Mouse (Mus musculus) erythroblast, adult 5-6 weeks (primary cell): Measurements from ENCODE around the gene Speer4b. TPM values are rescaled to one million over a fixed set of nuclear protein-coding genes. Genes with fewer than 3 reads are reported as not detected.
"Not testable (repeated sequence)": the region's sequence is repeated elsewhere in the genome, so short reads cannot be mapped to it uniquely, and the experiment has no call there.

Experiments
- ATAC-seq: replicated peaks from 2 replicates; pipeline ENCODE4 v1.8.0; 2016; ENCODE audit warnings: moderate number of reproducible peaks, mild to moderate bottlenecking, moderate TSS enrichment, inconsistent platforms; ENCODE audit not compliant: poor library complexity, low FRiP score, severe bottlenecking
- total RNA-seq, 2 experiments: library from RNA; stranded (forward) in 1 of 2; stranded (reverse) in 1 of 2; fragments of 150-400 nt in 1 of 2; fragments of 200-764, 138-1000 nt in 1 of 2; gene quantifications; 2 replicates each; pipeline versions ENCODE4 v1.2.3 to v1.2.4; 2015 to 2017; ENCODE audit warnings: low replicate concordance in 2 of 2

The Speer4b gene
- total RNA-seq (2015; ENCODE audit: low replicate concordance) (not detected in 2 replicates), total RNA-seq (2017; ENCODE audit: low replicate concordance) (not detected in 2 replicates)

DNA sequence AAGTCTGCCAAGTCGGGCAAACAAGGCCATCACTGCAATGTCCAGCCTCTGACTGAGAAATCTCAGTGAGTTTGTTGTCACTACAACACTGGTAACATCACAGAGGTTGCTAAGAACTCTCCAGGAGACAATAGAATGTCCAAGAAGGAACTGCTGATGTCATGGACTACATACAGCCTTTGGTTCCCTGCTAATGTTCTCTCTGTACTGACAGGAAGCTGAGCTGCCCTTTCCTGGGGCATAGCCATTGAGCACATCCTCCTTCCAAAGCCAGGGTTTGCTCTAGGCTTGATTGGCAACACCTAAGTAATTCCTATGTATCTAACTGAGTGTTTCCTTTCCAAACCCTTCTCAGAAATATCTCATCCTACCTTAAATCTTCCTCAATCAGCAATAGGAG is at the start of gene Speer4b:
TSS of gene Speer4b (minus strand) at position 101 of the 400 bp plus-strand sequence.
- ATAC-seq = not testable (repeated sequence)

DNA sequence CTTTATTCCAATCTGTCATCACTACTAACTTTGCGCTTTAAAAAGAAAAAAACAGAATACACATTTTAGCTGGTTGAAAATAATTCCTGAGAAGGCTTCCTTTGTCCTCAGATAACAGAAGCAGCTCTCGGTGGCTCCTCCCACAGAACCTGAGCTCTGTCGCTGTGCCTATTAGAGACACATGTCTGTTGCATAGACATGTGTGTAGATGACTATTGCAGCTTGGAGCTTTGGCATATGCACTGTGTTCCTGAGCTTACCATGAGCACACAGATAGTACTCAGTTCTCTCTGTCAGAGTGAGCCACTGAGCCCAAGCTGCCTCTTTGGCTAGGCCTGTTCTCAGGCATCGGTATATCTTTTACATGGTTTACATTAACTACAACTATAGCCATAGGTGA is 48.1 kb upstream of the Speer4b start:
- ATAC-seq = no peak

DNA sequence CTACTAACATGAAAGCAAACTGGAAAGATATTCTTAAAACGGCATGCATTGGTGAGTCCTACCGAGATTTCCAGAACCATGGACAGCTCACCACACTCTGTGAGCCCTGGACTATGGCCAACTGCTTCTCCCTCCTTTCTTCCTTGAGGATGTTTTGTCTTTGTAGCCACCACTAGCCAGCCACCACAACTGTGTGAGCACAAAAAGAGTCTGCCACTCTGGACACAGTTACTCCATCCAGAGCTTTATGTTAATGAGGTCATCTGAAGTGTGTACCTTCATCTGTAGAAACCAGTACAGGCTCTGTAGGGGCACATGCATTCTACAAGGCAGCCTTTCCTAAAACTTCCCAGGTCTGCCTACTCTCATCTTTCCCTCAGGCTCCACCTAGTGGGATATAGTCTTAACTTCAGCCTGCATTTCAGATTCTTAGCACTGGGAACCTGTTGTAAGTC is 43.6 kb upstream of the Speer4b start:
- no peak for ATAC-seq

DNA sequence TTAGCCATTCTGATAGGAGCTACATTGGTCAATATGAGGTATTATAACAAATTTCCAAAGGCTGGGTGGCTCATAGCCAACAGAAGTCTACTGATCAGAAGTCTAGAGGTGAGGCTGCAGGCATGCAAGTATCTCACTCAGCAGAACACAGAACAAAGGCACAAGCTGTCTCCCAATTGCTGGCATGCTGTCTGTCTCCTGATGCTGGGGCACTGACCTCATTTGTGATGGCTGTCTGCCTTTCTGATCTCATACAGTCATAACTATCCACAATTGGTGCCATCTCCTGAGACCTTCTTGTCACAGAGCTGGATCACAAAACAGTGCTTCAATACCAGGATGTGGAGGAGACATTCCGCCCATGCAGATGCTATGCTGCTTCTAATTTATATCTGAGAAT is 25.7 kb upstream of the Speer4b start:
- no peak for ATAC-seq

DNA sequence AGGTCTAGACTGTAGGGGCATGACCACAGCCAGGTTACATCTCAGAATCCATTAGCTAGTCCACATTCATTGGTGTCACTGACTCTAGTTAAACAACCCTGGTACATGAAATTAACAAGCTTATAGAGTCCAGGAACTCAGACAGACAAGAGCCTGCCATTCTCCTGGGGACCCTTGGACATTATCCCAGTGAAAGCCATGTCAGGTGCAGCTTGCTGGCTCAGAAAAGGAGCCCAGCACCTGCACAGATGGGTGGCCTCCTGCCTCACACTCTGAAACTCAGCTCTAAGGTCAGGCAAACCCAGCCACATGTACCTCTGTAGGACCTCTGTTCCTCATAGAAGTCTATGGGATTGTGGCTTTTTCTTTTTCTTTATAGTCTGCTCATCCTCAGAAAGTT is 17.5 kb upstream of the Speer4b start:
- ATAC-seq = no peak

DNA sequence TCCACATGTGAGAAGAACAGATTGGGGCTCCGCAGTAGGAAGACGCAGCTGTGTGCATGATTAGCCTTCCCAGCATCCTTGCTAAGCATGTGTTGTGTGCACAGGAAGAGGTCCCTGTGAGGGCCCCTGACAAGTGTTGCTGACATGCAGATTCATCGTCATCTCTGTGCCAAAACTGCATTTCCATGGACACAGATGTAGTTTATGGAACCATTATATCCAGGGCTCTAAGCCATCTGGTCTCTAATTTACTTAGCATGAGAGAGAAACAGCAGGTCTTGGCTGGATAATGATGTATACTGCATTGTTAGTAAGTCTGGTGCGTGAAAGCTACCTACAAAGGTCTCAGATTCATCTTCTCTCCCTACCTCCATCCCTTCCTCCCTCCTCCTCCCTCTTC is 10.3 kb downstream of the Speer4b start:
- ATAC-seq = no peak

DNA sequence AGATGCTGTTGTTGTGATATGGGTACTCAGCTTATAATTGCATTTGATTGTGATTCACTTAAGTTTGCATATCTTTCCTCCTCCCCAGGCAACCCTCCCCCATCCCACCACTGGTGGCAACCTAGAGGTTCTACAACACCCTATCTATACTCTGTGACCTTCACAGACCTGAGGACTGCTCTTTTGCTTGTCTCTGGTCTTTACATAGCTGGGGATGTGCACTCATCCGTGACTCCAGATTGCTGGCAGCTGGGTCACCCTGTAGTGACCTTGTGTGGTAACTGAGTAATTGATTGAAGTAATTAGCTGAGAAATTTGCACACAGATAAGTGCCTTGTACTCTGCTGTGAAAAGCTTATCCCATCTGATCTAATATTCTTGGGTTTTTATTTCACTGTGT is 15.1 kb downstream of the Speer4b start:
- ATAC-seq = no peak

DNA sequence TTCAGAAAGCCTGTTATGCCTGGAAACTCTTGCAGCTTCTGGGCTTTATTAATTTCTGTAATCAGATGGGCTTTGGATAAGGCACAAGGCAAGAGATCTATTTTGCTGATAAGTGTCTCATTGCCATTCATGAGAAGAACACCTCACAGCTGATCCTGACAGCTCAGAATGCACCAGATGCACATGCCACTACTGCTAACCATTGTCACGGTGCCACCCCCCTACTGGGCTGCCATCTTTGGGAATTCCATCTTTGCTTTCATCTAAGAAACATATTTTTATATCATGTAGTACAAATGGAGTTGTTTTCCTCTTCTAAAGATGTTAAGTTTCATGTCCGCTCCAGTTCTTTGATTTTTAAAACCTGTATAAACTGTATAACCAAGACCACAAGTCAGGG is 19.5 kb downstream of the Speer4b start:
- ATAC-seq = no peak

DNA sequence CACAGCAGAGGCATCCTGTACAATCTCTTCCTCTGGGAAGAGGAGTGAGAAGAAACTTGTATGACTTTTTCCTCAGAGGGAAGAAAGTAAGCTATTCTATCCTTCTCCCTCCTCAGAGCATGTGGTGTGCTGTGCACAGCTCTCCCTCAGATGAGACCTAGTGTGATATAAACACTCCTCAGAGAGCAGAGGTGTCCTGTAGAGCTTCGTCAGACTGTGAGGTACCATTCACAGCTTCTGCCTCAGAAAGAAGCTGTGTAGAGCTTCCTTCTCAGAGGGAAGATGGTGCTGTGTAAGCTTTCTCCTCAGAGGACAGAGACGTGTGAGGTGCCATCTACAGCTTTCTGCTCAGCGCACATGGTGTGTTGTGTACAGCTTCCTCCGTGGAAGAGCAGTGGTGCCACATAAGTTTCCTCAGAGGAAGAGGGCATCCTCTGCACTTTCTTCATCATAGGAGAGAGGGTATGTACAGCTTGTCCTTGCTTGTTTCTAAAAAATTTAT is 26.2 kb downstream of the Speer4b start:
- no peak for ATAC-seq

DNA sequence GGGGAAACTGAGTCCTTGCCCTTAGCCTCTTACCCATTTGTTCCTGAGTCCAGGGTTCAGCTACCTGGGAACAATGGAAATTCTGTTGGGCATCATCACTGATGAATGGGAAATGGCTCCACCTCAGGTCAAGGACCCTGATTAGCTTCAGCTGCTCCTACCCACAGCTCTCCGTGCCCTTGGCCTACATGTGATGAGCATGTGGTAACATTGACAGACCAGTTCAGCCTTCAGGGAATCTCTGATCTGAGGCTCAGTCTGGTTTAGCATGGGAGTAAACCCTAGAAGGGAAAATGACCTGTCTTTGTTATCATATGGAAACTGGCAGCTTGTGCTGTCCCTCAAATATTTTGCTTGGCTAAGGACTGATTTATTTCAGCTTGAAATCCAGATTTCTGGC is 43.6 kb downstream of the Speer4b start:
- ATAC-seq = no peak

DNA sequence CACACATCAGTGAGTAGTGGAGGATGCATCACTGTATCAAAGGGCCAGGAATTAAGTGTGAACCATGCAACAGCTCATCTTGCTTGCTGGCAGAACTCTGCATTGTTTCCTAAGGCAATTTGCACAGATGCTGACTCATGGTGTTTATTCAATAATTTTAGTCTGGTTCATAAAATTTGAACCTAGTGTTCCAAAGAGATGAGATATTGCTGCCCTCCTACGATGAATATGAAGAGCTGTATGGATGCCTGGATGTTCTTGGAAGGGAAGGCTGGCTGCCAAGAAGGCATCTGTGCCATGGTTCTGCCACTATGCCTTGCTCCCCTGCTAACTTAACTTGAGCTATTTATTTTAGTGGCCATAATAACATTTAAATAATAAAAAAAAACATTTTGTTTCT is 44.3 kb downstream of the Speer4b start:
- no peak for ATAC-seq

DNA sequence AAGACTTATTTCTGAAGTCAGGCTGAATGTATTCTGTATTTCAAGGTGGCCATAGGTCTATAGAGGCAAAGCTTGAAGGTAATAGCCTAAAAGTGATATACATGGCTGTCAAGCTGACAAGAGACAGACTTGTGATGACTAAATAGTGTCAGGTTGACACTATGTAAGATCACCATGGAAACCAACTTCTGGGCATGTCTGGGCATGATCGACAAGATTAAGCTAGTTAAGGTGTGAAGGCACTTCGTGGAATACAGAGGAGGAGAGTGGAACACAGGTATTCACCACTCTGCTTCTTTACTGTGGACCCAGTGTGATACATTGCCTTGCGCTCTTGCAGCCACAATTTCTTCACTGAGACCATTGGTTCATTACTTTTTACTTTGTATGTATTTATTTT is 46.9 kb downstream of the Speer4b start:
- no peak for ATAC-seq

DNA sequence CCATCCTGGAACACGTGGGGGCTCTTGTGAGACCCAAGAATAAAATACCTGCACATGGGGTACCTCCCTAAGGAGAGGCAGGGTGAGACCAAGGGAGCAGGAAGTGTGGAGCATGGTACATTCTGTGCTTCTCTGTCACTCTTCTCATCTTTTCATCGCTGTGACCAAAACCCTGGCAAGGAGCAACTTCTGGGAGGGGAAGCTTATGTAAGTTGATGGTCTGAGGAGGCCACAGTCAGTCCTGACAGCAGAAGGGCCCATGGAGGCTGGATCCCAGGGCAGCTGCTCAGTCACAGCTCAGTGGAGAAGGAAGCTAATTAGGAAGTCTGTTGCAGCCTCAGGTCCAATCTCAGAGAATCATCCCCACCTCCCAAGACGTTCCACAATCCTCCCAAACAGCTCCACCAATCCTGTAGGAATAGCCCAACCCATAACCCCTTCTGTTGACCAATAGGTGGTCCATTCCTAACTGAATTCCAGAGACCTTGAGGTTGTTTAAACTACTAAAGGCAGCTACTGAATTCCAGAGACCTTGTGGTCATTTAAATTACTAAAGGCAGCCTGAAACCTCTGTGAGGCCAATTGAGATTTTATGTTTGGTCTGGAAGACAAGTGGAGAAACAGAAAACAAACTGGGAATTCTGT is 47.9 kb downstream of the Speer4b start:
- ATAC-seq = no peak
